Mouse (Mus musculus): Measurements from ENCODE around the gene Tmprss4.

Tmprss4 gene

GRCm38 (mm10) chr9:45203797-45204410, at the start of gene Tmprss4:
Gene Tmprss4, minus strand, starts transcription at chr9:45204092.
- DNase-seq (ENCODE audit: low spot score), result no peak

GRCm38 (mm10) chr9:45252395-45252794, 48.5 kb upstream of the Tmprss4 start:
- DNase-seq (ENCODE audit: low spot score), result no peak

GRCm38 (mm10) chr9:45251990-45252389, 48.1 kb upstream of the Tmprss4 start:
- DNase-seq (ENCODE audit: low spot score), result no peak

GRCm38 (mm10) chr9:45251281-45251680, 47.4 kb upstream of the Tmprss4 start:
- no peak for DNase-seq (ENCODE audit: low spot score)

- DNase-seq (ENCODE audit: low spot score), result no peak
Observed at GRCm38 (mm10) chr9:45250306-45250705, 46.4 kb upstream of the Tmprss4 start.

- DNase-seq (ENCODE audit: low spot score), result no peak
Observed at GRCm38 (mm10) chr9:45247536-45247935, 43.6 kb upstream of the Tmprss4 start.

- no peak for DNase-seq (ENCODE audit: low spot score)
Observed at GRCm38 (mm10) chr9:45246060-45246459, 42.2 kb upstream of the Tmprss4 start.

- DNase-seq (ENCODE audit: low spot score), result no peak
Observed at GRCm38 (mm10) chr9:45245432-45245831, 41.5 kb upstream of the Tmprss4 start.

GRCm38 (mm10) chr9:45241397-45241796, 37.5 kb upstream of the Tmprss4 start:
- no peak for DNase-seq (ENCODE audit: low spot score)

GRCm38 (mm10) chr9:45236744-45237143, 32.9 kb upstream of the Tmprss4 start:
- no peak for DNase-seq (ENCODE audit: low spot score)

- no peak for DNase-seq (ENCODE audit: low spot score)
Observed at GRCm38 (mm10) chr9:45235668-45236227, 31.9 kb upstream of the Tmprss4 start.

GRCm38 (mm10) chr9:45229359-45229758, 25.5 kb upstream of the Tmprss4 start:
- no peak for DNase-seq (ENCODE audit: low spot score)

GRCm38 (mm10) chr9:45221567-45221966, 17.7 kb upstream of the Tmprss4 start:
- DNase-seq (ENCODE audit: low spot score), result peak; percentile 94

GRCm38 (mm10) chr9:45219644-45220043, 15.8 kb upstream of the Tmprss4 start:
- DNase-seq (ENCODE audit: low spot score), result no peak

- DNase-seq (ENCODE audit: low spot score), result no peak
Observed at GRCm38 (mm10) chr9:45215526-45216179, 11.8 kb upstream of the Tmprss4 start.

GRCm38 (mm10) chr9:45212001-45212400, 8.1 kb upstream of the Tmprss4 start:
- no peak for DNase-seq (ENCODE audit: low spot score)

GRCm38 (mm10) chr9:45207015-45207743, 3.3 kb upstream of the Tmprss4 start:
- DNase-seq (ENCODE audit: low spot score), result no peak

- DNase-seq (ENCODE audit: low spot score), result no peak
Observed at GRCm38 (mm10) chr9:45206121-45206520, 2.2 kb upstream of the Tmprss4 start.

- no peak for DNase-seq (ENCODE audit: low spot score)
Observed at GRCm38 (mm10) chr9:45205143-45205542, 1.3 kb upstream of the Tmprss4 start.

- DNase-seq (ENCODE audit: low spot score), result no peak
Observed at GRCm38 (mm10) chr9:45202021-45202798, 1.7 kb downstream of the Tmprss4 start.

GRCm38 (mm10) chr9:45201319-45201947, 2.5 kb downstream of the Tmprss4 start:
- DNase-seq (ENCODE audit: low spot score), result no peak

GRCm38 (mm10) chr9:45197549-45197948, 6.3 kb downstream of the Tmprss4 start:
- no peak for DNase-seq (ENCODE audit: low spot score)

All from layer of hippocampus, adult 9-10 months (tissue).